8 mouse cellular contexts compared by ENCODE assay signal in the genomic region with DNA sequence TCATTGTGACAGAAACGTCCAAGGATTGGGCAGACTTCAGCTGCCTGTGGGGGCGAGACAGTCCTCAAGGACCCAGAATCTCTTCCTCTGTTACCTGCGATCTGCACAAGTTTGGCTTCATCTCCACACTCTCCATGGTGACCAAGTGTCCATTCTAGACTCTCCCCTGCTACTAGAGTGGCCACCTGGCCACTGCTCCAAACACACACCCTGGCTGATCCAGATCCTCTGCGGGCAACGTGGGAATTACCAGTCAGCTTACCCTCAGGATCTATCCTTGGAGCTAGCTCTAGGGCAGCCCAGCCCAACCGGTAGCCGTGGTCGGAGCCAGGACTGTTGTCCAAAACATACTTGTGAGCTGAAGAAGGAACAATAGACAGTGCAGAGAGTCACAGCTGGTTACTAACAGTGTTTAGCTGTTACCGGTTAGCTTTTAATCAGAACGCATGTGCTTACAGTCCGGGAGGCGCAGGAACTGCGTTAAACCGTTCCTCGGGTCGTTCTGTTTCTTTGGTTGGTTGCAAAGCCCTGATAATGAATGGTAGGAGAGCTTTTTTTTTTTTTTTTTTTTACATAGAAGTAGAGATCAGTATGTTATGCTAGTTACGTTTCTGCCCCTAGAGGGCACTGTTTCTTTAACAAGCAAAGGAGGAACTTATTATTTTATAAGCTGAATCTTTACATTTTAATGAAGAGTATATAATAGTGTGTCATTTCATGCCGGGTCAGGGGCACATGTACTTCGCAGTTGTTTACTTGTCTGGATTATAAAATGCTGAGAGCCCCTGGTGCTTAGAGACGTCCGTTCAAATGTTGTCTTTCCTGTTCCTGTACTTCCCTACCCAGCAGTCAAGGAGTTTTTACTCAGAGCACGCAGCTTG. TPM values are rescaled to one million over a fixed set of nuclear protein-coding genes. Genes with fewer than 3 reads are reported as not detected.
A peak's percentile ranks its signal among the peaks of the same experiment; 100 is the strongest.
DNase-seq lines count a peak whose midpoint lies in the region; ATAC-seq and TF ChIP-seq lines count a peak whose summit lies in the region.

No protein-coding gene starts in this region.

- no peaks in the 10 kb centered on the region for H3K4me1 ChIP-seq in thymus, adult 2 months (replicated peaks; ENCODE audit: control insufficient read depth, insufficient read depth, low read length)
- no peaks in the 10 kb centered on the region for H3K4me1 ChIP-seq in forebrain, embryonic 14.5 days (ENCODE audit: control insufficient read depth, insufficient read depth, low read length)
- no peaks in the 10 kb centered on the region for H3K4me1 ChIP-seq in liver, postnatal 0 days (ENCODE audit: insufficient read depth)

- no peak for TF ChIP-seq CTCF in thymus, adult 2 months (IDR thresholded peaks at IDR 0.05; ENCODE audit: borderline replicate concordance, control insufficient read depth, extremely low read depth, insufficient read depth, low read length, poor library complexity)
- peak; percentile 49 for TF ChIP-seq CTCF in liver, postnatal 0 days (IDR thresholded peaks at IDR 0.05; ENCODE audit: low read depth)

- no peaks in the 10 kb centered on the region for H3K36me3 ChIP-seq in thymus, adult 2 months (ENCODE audit: control insufficient read depth, insufficient read depth, low read length)
- H3K36me3 ChIP-seq in forebrain, embryonic 14.5 days (ENCODE audit: control insufficient read depth, insufficient read depth, low read length): no peaks in the 10 kb centered on the region
- peaks cover 42% of the 10 kb centered on the region for H3K36me3 ChIP-seq in liver, postnatal 0 days (replicated peaks; ENCODE audit: insufficient read depth, low read length)

- intact Hi-C loops in gastrocnemius, postnatal 14 days (cut with DNase I; ENCODE audit: low total_unique reads): no loop called here

- no peak overlapping the region for H3K4me3 ChIP-seq in thymus, adult 2 months (ENCODE audit: control insufficient read depth, insufficient read depth, low read length)
- H3K4me3 ChIP-seq in forebrain, embryonic 14.5 days (ENCODE audit: low read depth, low read length): no peak overlapping the region
- H3K4me3 ChIP-seq in liver, postnatal 0 days (ENCODE audit: low read depth, low read length): no peak overlapping the region

- H3K9me3 ChIP-seq in forebrain, embryonic 14.5 days (replicated peaks; ENCODE audit: control insufficient read depth, low read length): no peaks in the 10 kb centered on the region
- no peaks in the 10 kb centered on the region for H3K9me3 ChIP-seq in liver, postnatal 0 days (ENCODE audit: low read length)

- no peak overlapping the region for H3K9ac ChIP-seq in forebrain, embryonic 14.5 days (ENCODE audit: low read length)
- H3K9ac ChIP-seq in liver, postnatal 0 days (replicated peaks): 0 out of 2 replicates have a peak overlapping the region, but pooled peaks have one; percentile 16

- peak; percentile 19 for DNase-seq in thymus, adult 2 months
- no peak for DNase-seq in thymus, postnatal 25 days
- DNase-seq in c-Kit-negative CD71-positive TER-119-positive erythroid progenitor cells, embryonic 14.5 days (ENCODE audit: low read depth, low spot score): peak; percentile 49
- peak; percentile 86 for DNase-seq in forebrain, embryonic 14.5 days (ENCODE audit: low spot score)
- DNase-seq in kidney, adult 9 months: peak; percentile 58
- no peak for DNase-seq in liver, postnatal 0 days
- DNase-seq in retina, postnatal 1 day: peak; percentile 81
- no peak for DNase-seq in gastrocnemius, postnatal 14 days

- 54% methylated on average over 22 of the region's 22 CpGs for WGBS in thymus, adult 2 months
- WGBS in forebrain, embryonic 14.5 days: 35% methylated on average over 22 of the region's 22 CpGs
- 33% methylated on average over 22 of the region's 22 CpGs for WGBS in liver, postnatal 0 days (ENCODE audit: insufficient replicate concordance)

- peak overlapping the region; percentile 10; the same call in 1 of the 2 replicates for H3K4me2 ChIP-seq in forebrain, embryonic 14.5 days (ENCODE audit: low read length)
- H3K4me2 ChIP-seq in liver, postnatal 0 days (ENCODE audit: low read depth, low read length): no peak overlapping the region

- peak; percentile 58; the same call in 1 of the 2 replicates for ATAC-seq in forebrain, embryonic 14.5 days
- ATAC-seq in liver, postnatal 0 days: peak; percentile 72

- TF ChIP-seq EP300 in liver, postnatal 0 days (IDR thresholded peaks at IDR 0.05; ENCODE audit: low read depth): peak; percentile 87

- H3K27me3 ChIP-seq in thymus, adult 2 months (ENCODE audit: control insufficient read depth, insufficient read depth, low read length): no peaks in the 10 kb centered on the region
- H3K27me3 ChIP-seq in forebrain, embryonic 14.5 days (replicated peaks; ENCODE audit: control insufficient read depth, insufficient read depth, low read length): no peaks in the 10 kb centered on the region
- H3K27me3 ChIP-seq in liver, postnatal 0 days (ENCODE audit: insufficient read depth, low read length): no peaks in the 10 kb centered on the region

- H3K27ac ChIP-seq in thymus, adult 2 months (ENCODE audit: control insufficient read depth, insufficient read depth, low read length): no peak overlapping the region
- no peak overlapping the region for H3K27ac ChIP-seq in forebrain, embryonic 14.5 days (ENCODE audit: low read depth, low read length)
- H3K27ac ChIP-seq in liver, postnatal 0 days (ENCODE audit: low read depth): 0 out of 2 replicates have a peak overlapping the region, but pooled peaks have one; percentile 19

- TF ChIP-seq POLR2A in thymus, adult 2 months (IDR thresholded peaks at IDR 0.05; ENCODE audit: control insufficient read depth, extremely low read depth, insufficient read depth, low read length, poor library complexity): no peak

RNA-seq across cellular contexts. Expression of a gene that starts 52.0 kb away (rescaled TPM):
- polyA plus RNA-seq in thymus, adult 2 months (2012; rRNA removed): 6.7 and 8.7 TPM in 2 replicates
- 23.2 and 29.9 TPM in 2 replicates for polyA plus RNA-seq in forebrain, embryonic 14.5 days (2014; fragmentation: Nextera tagmentation; extraction: Ambion mirVana)
- 15.2 and 18.9 TPM in 2 replicates for polyA plus RNA-seq in liver, postnatal 0 days (2015; fragmentation: Nextera tagmentation; extraction: Ambion mirVana)
- total RNA-seq in gastrocnemius, postnatal 14 days (2021): 10 to 100 TPM; 39.4 to 41.9 TPM

Comparison
In these comparisons a context has a peak if more than half of its experiments do, and no peak if none do; other contexts are left out.
1. DNase-seq: peak in thymus, adult 2 months (single experiment), c-Kit-negative CD71-positive TER-119-positive erythroid progenitor cells, embryonic 14.5 days (single experiment), forebrain, embryonic 14.5 days (single experiment), kidney, adult 9 months (single experiment) and retina, postnatal 1 day (single experiment); none in thymus, postnatal 25 days (single experiment), liver, postnatal 0 days (single experiment) and gastrocnemius, postnatal 14 days (single experiment).